Comparison of ENCODE assay signal across 24 mouse cellular contexts in the genomic region with DNA sequence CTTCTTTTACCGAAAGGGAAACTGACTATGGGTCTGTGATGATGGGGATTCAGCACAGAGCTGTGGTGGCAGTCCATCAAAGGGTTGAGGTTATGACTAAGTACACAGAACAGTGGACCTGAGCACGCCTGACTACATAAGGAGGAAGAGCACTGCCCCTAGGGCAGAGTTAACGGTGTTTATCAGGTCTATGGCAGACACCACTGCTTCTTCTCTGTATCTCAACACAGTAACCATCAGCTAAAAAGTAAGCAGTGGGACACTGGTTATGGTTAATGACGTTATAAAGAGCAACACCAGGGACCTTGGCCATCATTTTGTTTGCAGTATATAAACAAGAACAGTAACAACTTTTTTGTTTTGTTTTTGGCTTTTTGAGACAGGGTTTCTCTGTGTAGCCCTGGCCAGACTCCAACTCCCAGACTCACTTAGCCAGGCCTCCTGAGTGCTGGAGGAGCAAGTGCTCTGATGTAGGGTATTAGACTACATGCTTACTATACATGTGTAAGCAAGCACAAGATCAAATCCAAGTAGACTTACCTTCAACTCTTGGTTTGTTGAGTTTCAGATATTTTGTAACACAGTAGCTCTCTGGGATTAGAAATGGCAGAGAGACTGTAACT.
A peak's percentile ranks its signal among the peaks of the same experiment; 100 is the strongest.
DNase-seq lines count a peak whose midpoint lies in the region; ATAC-seq and TF ChIP-seq lines count a peak whose summit lies in the region.
"Had no signal": no experiment of that assay in that cellular context is flagged by ENCODE, and none has a peak within 500 bp of the region (broad histone marks: within the 10 kb centered on the region; RNA-seq: fewer than 3 reads in every experiment).

No protein-coding gene starts in this region.

- TF ChIP-seq CTCF in MEL (IDR thresholded peaks at IDR 0.05 in 2 of 3, conservative IDR thresholded peaks at IDR 0.05 in 1 of 3; ENCODE audit: control insufficient read depth in 1 of 3, insufficient read depth in 1 of 3, low read depth in 2 of 3, low read length in 3 of 3, poor library complexity in 1 of 3, severe bottlenecking in 1 of 3): no peak

- no peak overlapping the region for H3K4me3 ChIP-seq in MEL (ENCODE audit: control insufficient read depth in 1 of 2, insufficient read depth in 1 of 2, low read depth in 2 of 2, low read length in 2 of 2)
- no peak overlapping the region for H3K4me3 ChIP-seq in liver, embryonic 16.5 days (ENCODE audit: low read depth, low read length)
- H3K4me3 ChIP-seq in forebrain, embryonic 16.5 days (replicated peaks; ENCODE audit: low read length): no peak overlapping the region
- H3K4me3 ChIP-seq: embryonic facial prominence, embryonic 10.5 days; heart, embryonic 15.5 days; hindbrain, embryonic 13.5 days; layer of hippocampus, adult 2 months; limb, embryonic 12.5 days; midbrain, embryonic 15.5 days; neural tube, embryonic 12.5 days; stomach, embryonic 15.5 days had no signal

- DNase-seq in MEL (ENCODE audit: low read depth, low spot score): peak; percentile 86
- peak; percentile 70 for DNase-seq in MEL-GATA-1-ER (ENCODE audit: extremely low read depth, low read depth)
- DNase-seq in liver: peak; percentile 34
- no peak for DNase-seq in left cerebral cortex, postnatal 36 days (ENCODE audit: low spot score in 2 of 2)
- no peak for DNase-seq in spleen, adult 18-20 months
- DNase-seq: adrenal gland, postnatal 25 days; cerebellum, adult 9-10 months; gastrocnemius, postnatal 36 days; heart, postnatal 36 days; kidney, adult 2 months; kidney, postnatal 14 days; retina, postnatal 1 day; thymus, postnatal 36 days had no signal

- WGBS in liver, embryonic 16.5 days (ENCODE audit: insufficient replicate concordance): 37% methylated on average over 4 of the region's 4 CpGs
- 89% methylated on average over 4 of the region's 4 CpGs for WGBS in forebrain, embryonic 16.5 days

- H3K9me3 ChIP-seq in MEL (replicated peaks; ENCODE audit: insufficient read depth, low read length): no peaks in the 10 kb centered on the region
- no peaks in the 10 kb centered on the region for H3K9me3 ChIP-seq in liver, embryonic 16.5 days (replicated peaks; ENCODE audit: control insufficient read depth, low read length)
- H3K9me3 ChIP-seq in forebrain, embryonic 16.5 days (ENCODE audit: control insufficient read depth, low read length): no peaks in the 10 kb centered on the region
- H3K9me3 ChIP-seq: embryonic facial prominence, embryonic 10.5 days; heart, embryonic 15.5 days; hindbrain, embryonic 13.5 days; limb, embryonic 12.5 days; neural tube, embryonic 12.5 days; stomach, embryonic 15.5 days had no signal

- intact Hi-C loops in left cerebral cortex, postnatal 36 days (cut with DNase I): no loop called here

- ATAC-seq in liver, embryonic 16.5 days (ENCODE audit: low read depth): peak; percentile 89
- ATAC-seq in forebrain, embryonic 16.5 days: no peak
- ATAC-seq: lung, postnatal 0 days; midbrain, embryonic 15.5 days had no signal

- H3K9ac ChIP-seq in MEL (ENCODE audit: control insufficient read depth, low read depth, low read length, poor library complexity, severe bottlenecking): peak overlapping the region; percentile 42
- no peak overlapping the region for H3K9ac ChIP-seq in liver, embryonic 16.5 days (ENCODE audit: low read depth, low read length)
- no peak overlapping the region for H3K9ac ChIP-seq in forebrain, embryonic 16.5 days (replicated peaks; ENCODE audit: low read depth, low read length)
- H3K9ac ChIP-seq: heart, embryonic 15.5 days; hindbrain, embryonic 13.5 days; limb, embryonic 12.5 days; midbrain, embryonic 15.5 days; neural tube, embryonic 12.5 days; stomach, embryonic 15.5 days had no signal

- peak; percentile 80 to 91 for TF ChIP-seq EP300 in MEL (IDR thresholded peaks at IDR 0.05; ENCODE audit: low read depth in 1 of 2, low read length in 2 of 2)

- H3K4me1 ChIP-seq in MEL (ENCODE audit: control insufficient read depth in 1 of 2, insufficient read depth in 2 of 2, low read length in 2 of 2): peaks cover 48 to 50% of the 10 kb centered on the region in 2 experiments
- peaks cover 2% of the 10 kb centered on the region; the same call in 1 of the 2 replicates for H3K4me1 ChIP-seq in liver, embryonic 16.5 days (ENCODE audit: control insufficient read depth, low read depth, low read length)
- peaks cover 6% of the 10 kb centered on the region; the same call in 1 of the 2 replicates for H3K4me1 ChIP-seq in forebrain, embryonic 16.5 days (replicated peaks; ENCODE audit: control insufficient read depth, insufficient read depth, low read length)
- H3K4me1 ChIP-seq: heart, embryonic 15.5 days; neural tube, embryonic 12.5 days; stomach, embryonic 15.5 days had no signal

- H3K4me2 ChIP-seq in liver, embryonic 16.5 days (ENCODE audit: low read depth, low read length): no peak overlapping the region
- H3K4me2 ChIP-seq in forebrain, embryonic 16.5 days (ENCODE audit: low read length): no peak overlapping the region
- H3K4me2 ChIP-seq: heart, embryonic 15.5 days; hindbrain, embryonic 13.5 days; limb, embryonic 12.5 days; midbrain, embryonic 15.5 days; neural tube, embryonic 12.5 days; stomach, embryonic 15.5 days had no signal

- peaks cover 0 to 77% of the 10 kb centered on the region in 2 experiments; a peak in 2 of 4 replicates for H3K36me3 ChIP-seq in MEL (ENCODE audit: control insufficient read depth in 1 of 2, insufficient read depth in 2 of 2, low read length in 2 of 2)
- no peaks in the 10 kb centered on the region for H3K36me3 ChIP-seq in liver, embryonic 16.5 days (ENCODE audit: control insufficient read depth, insufficient read depth)
- H3K36me3 ChIP-seq in forebrain, embryonic 16.5 days (ENCODE audit: control insufficient read depth, insufficient read depth): no peaks in the 10 kb centered on the region
- H3K36me3 ChIP-seq: embryonic facial prominence, embryonic 10.5 days; heart, embryonic 15.5 days; hindbrain, embryonic 13.5 days; midbrain, embryonic 15.5 days; neural tube, embryonic 12.5 days; stomach, embryonic 15.5 days had no signal

- no peaks in the 10 kb centered on the region for H3K27me3 ChIP-seq in MEL (ENCODE audit: control insufficient read depth in 1 of 2, insufficient read depth in 2 of 2, low read length in 2 of 2)
- H3K27me3 ChIP-seq in liver, embryonic 16.5 days (ENCODE audit: control insufficient read depth, insufficient read depth, low read depth, low read length): no peaks in the 10 kb centered on the region
- no peaks in the 10 kb centered on the region for H3K27me3 ChIP-seq in forebrain, embryonic 16.5 days (replicated peaks; ENCODE audit: control insufficient read depth, insufficient read depth, low read length)
- H3K27me3 ChIP-seq: heart, embryonic 15.5 days; hindbrain, embryonic 13.5 days; limb, embryonic 12.5 days; midbrain, embryonic 15.5 days; neural tube, embryonic 12.5 days; stomach, embryonic 15.5 days had no signal

- peaks cover 1% of the 10 kb centered on the region; the same call in 1 of the 2 replicates for H3K79me2 ChIP-seq in MEL (ENCODE audit: control insufficient read depth, insufficient read depth, low read length, poor library complexity)

- TF ChIP-seq POLR2A in MEL (IDR thresholded peaks at IDR 0.05; ENCODE audit: control insufficient read depth in 1 of 2, insufficient read depth in 1 of 2, low read depth in 1 of 2, low read length in 2 of 2, poor library complexity in 1 of 2): peak in 1 of 2 experiments; percentile 46; a peak in 2 of 4 replicates

- H3K27ac ChIP-seq in MEL (ENCODE audit: control insufficient read depth, low read depth, low read length): peak overlapping the region; percentile 94
- H3K27ac ChIP-seq in liver, embryonic 16.5 days (ENCODE audit: low read length): peak overlapping the region; percentile 37; the same call in 1 of the 2 replicates
- no peak overlapping the region for H3K27ac ChIP-seq in forebrain, embryonic 16.5 days (ENCODE audit: low read length)
- H3K27ac ChIP-seq: embryonic facial prominence, embryonic 10.5 days; heart, embryonic 15.5 days; hindbrain, embryonic 13.5 days; layer of hippocampus, adult 2 months; limb, embryonic 12.5 days; midbrain, embryonic 15.5 days; neural tube, embryonic 12.5 days; stomach, embryonic 15.5 days had no signal

- no peak for TF ChIP-seq RAD21 in MEL (IDR thresholded peaks at IDR 0.05; ENCODE audit: low read depth, low read length)

TF ChIP-seq in MEL, 35 proteins besides CTCF, POLR2A, EP300 and RAD21 (continues in another document):
- no peak for TF ChIP-seq BHLHE40 (IDR thresholded peaks at IDR 0.05; ENCODE audit: borderline replicate concordance, low read depth, low read length)
- TF ChIP-seq JUND (IDR thresholded peaks at IDR 0.05; ENCODE audit: low read depth, low read length): no peak
- no peak for TF ChIP-seq KAT2A (conservative IDR thresholded peaks at IDR 0.05; ENCODE audit: low read depth, low read length)
- 0 out of 2 replicates have a peak, but pooled peaks have one; percentile 41 for TF ChIP-seq MAX (IDR thresholded peaks at IDR 0.05; ENCODE audit: low read length)
- TF ChIP-seq ZMIZ1 (IDR thresholded peaks at IDR 0.05; ENCODE audit: low read depth, low read length): no peak
- peak; percentile 82 for TF ChIP-seq GATA1 (IDR thresholded peaks at IDR 0.05; ENCODE audit: low read depth, low read length)
- TF ChIP-seq SIN3A (IDR thresholded peaks at IDR 0.05; ENCODE audit: low read length): peak; percentile 47; the same call in 1 of the 2 replicates
- TF ChIP-seq MEF2A (IDR thresholded peaks at IDR 0.05; ENCODE audit: extremely low read depth, insufficient replicate concordance, low read depth, low read length, poor library complexity, severe bottlenecking): no peak
- no peak for TF ChIP-seq MAFK (IDR thresholded peaks at IDR 0.05; ENCODE audit: borderline replicate concordance, low read depth, low read length)
- TF ChIP-seq HCFC1 (IDR thresholded peaks at IDR 0.05; ENCODE audit: low read depth, low read length): no peak
- TF ChIP-seq CHD2 (IDR thresholded peaks at IDR 0.05; ENCODE audit: low read length): no peak
- no peak for TF ChIP-seq ZNF384 (IDR thresholded peaks at IDR 0.05; ENCODE audit: low read depth, low read length)
- TF ChIP-seq NELFE (IDR thresholded peaks at IDR 0.05; ENCODE audit: low read depth, low read length): no peak
- no peak for TF ChIP-seq USF1 (IDR thresholded peaks at IDR 0.05; ENCODE audit: low read depth, low read length)
- TF ChIP-seq USF2 (IDR thresholded peaks at IDR 0.05; ENCODE audit: borderline replicate concordance in 1 of 2, insufficient read depth in 1 of 2, low read depth in 1 of 2, low read length in 2 of 2): no peak
- TF ChIP-seq ETS1 (IDR thresholded peaks at IDR 0.05; ENCODE audit: low read depth, low read length): peak; percentile 83
- no peak for TF ChIP-seq MYB (IDR thresholded peaks at IDR 0.05; ENCODE audit: low read depth, low read length)
- TF ChIP-seq MYC (IDR thresholded peaks at IDR 0.05; ENCODE audit: low read depth, low read length): peak; percentile 72
- no peak for TF ChIP-seq ZKSCAN1 (IDR thresholded peaks at IDR 0.05; ENCODE audit: low read depth, low read length)
- 0 out of 2 replicates have a peak, but pooled peaks have one; percentile 45 for TF ChIP-seq TBP (IDR thresholded peaks at IDR 0.05; ENCODE audit: low read depth, low read length)
- no peak for TF ChIP-seq GABPA (IDR thresholded peaks at IDR 0.05; ENCODE audit: low read depth, low read length)

Comparison
In these comparisons a context has a peak if more than half of its experiments do, and no peak if none do; other contexts are left out.
1. DNase-seq: peak in MEL (single experiment), MEL-GATA-1-ER (single experiment) and liver (single experiment); none in left cerebral cortex, postnatal 36 days (0 of 2) and spleen, adult 18-20 months (0 of 2).